31 mouse cellular contexts compared by ENCODE assay signal in genomic region chr8:57923130-57923529, GRCm38 (mm10).
DNase-seq lines count a peak whose midpoint lies in the region; ATAC-seq and TF ChIP-seq lines count a peak whose summit lies in the region.
"Had no signal": no experiment of that assay in that cellular context is flagged by ENCODE, and none has a peak within 500 bp of the region (broad histone marks: within the 10 kb centered on the region; RNA-seq: fewer than 3 reads in every experiment).

No protein-coding gene starts in this region.

- no peak overlapping the region for H3K9ac ChIP-seq in forebrain, embryonic 13.5 days
- no peak overlapping the region for H3K9ac ChIP-seq in forebrain, embryonic 11.5 days (ENCODE audit: low read length)
- H3K9ac ChIP-seq in midbrain, embryonic 12.5 days (replicated peaks) = no peak overlapping the region
- H3K9ac ChIP-seq in midbrain, embryonic 14.5 days (replicated peaks; ENCODE audit: low read length) = no peak overlapping the region
- H3K9ac ChIP-seq in forebrain, embryonic 15.5 days (replicated peaks) = no peak overlapping the region
- H3K9ac ChIP-seq: liver, embryonic 12.5 days; liver, postnatal 0 days had no signal

- peaks cover 25% of the 10 kb centered on the region for H3K4me1 ChIP-seq in forebrain, embryonic 13.5 days
- 0 out of 2 replicates have a peak, but pooled peaks cover 4% of the 10 kb centered on the region for H3K4me1 ChIP-seq in forebrain, embryonic 11.5 days (replicated peaks; ENCODE audit: control insufficient read depth, insufficient read depth, low read length)
- peaks cover 20% of the 10 kb centered on the region for H3K4me1 ChIP-seq in midbrain, embryonic 12.5 days
- peaks cover 48% of the 10 kb centered on the region for H3K4me1 ChIP-seq in midbrain, embryonic 14.5 days (ENCODE audit: control insufficient read depth, insufficient read depth, low read length)
- H3K4me1 ChIP-seq in forebrain, embryonic 15.5 days = peaks cover 21% of the 10 kb centered on the region
- H3K4me1 ChIP-seq: liver, embryonic 12.5 days; megakaryocyte, embryonic 14.5 days had no signal

- TF ChIP-seq CTCF in brain, embryonic 14.5 days (IDR thresholded peaks at IDR 0.05; ENCODE audit: borderline replicate concordance, extremely low read depth, insufficient read depth, insufficient read length) = no peak

- no peak for TF ChIP-seq POLR2A in brain, embryonic 14.5 days (IDR thresholded peaks at IDR 0.05; ENCODE audit: borderline replicate concordance, extremely low read depth, insufficient read depth, insufficient read length, poor library complexity, severe bottlenecking)

- DNase-seq in forebrain, embryonic 11.5 days (ENCODE audit: low spot score) = no peak
- DNase-seq in midbrain, embryonic 14.5 days = no peak
- peak; percentile 49 for DNase-seq in brain, embryonic 14.5 days (ENCODE audit: low read depth)
- no peak for DNase-seq in cerebellum, adult 11-12 months
- DNase-seq: adrenal gland, postnatal 14 days; cerebellum, adult 18-20 months; cerebellum, postnatal 10 days; gastrocnemius, adult 2 months; gastrocnemius, postnatal 36 days; heart, adult 18-20 months; heart, postnatal 36 days; kidney, adult 8-10 months; kidney, postnatal 10 days; layer of hippocampus, postnatal 36 days; left cerebral cortex, postnatal 4 days; liver, postnatal 0 days; lung, postnatal 4 days; right cerebral cortex, adult 18-20 months; right cerebral cortex, postnatal 4 days; thymus, adult 18-20 months; thymus, postnatal 25 days had no signal

- no peaks in the 10 kb centered on the region for H3K9me3 ChIP-seq in forebrain, embryonic 13.5 days (replicated peaks)
- no peaks in the 10 kb centered on the region for H3K9me3 ChIP-seq in forebrain, embryonic 11.5 days (ENCODE audit: control insufficient read depth, low read length)
- no peaks in the 10 kb centered on the region for H3K9me3 ChIP-seq in midbrain, embryonic 12.5 days
- no peaks in the 10 kb centered on the region for H3K9me3 ChIP-seq in midbrain, embryonic 14.5 days (ENCODE audit: control insufficient read depth, low read length)
- no peaks in the 10 kb centered on the region for H3K9me3 ChIP-seq in forebrain, embryonic 15.5 days
- H3K9me3 ChIP-seq: liver, embryonic 12.5 days; megakaryocyte, embryonic 14.5 days had no signal

- WGBS in forebrain, embryonic 13.5 days = 52% methylated on average over 6 of the region's 6 CpGs
- 71% methylated on average over 6 of the region's 6 CpGs for WGBS in forebrain, embryonic 11.5 days
- WGBS in midbrain, embryonic 12.5 days = 35% methylated on average over 6 of the region's 6 CpGs
- 22% methylated on average over 6 of the region's 6 CpGs for WGBS in midbrain, embryonic 14.5 days
- WGBS in forebrain, embryonic 15.5 days = 50% methylated on average over 6 of the region's 6 CpGs

- no peak overlapping the region for H3K4me3 ChIP-seq in forebrain, embryonic 13.5 days
- H3K4me3 ChIP-seq in forebrain, embryonic 11.5 days (ENCODE audit: low read depth, low read length) = no peak overlapping the region
- no peak overlapping the region for H3K4me3 ChIP-seq in midbrain, embryonic 12.5 days
- no peak overlapping the region for H3K4me3 ChIP-seq in midbrain, embryonic 14.5 days (replicated peaks; ENCODE audit: low read depth, low read length)
- H3K4me3 ChIP-seq in forebrain, embryonic 15.5 days = no peak overlapping the region
- H3K4me3 ChIP-seq: gastrocnemius, adult 2 months; liver, embryonic 12.5 days; megakaryocyte, embryonic 14.5 days had no signal

- H3K36me3 ChIP-seq in forebrain, embryonic 13.5 days (ENCODE audit: poor library complexity, severe bottlenecking) = no peaks in the 10 kb centered on the region
- H3K36me3 ChIP-seq in forebrain, embryonic 11.5 days (ENCODE audit: control insufficient read depth, insufficient read depth, low read length) = no peaks in the 10 kb centered on the region
- no peaks in the 10 kb centered on the region for H3K36me3 ChIP-seq in midbrain, embryonic 12.5 days
- no peaks in the 10 kb centered on the region for H3K36me3 ChIP-seq in midbrain, embryonic 14.5 days (ENCODE audit: control insufficient read depth, insufficient read depth, low read length)
- no peaks in the 10 kb centered on the region for H3K36me3 ChIP-seq in forebrain, embryonic 15.5 days
- H3K36me3 ChIP-seq: liver, embryonic 12.5 days had no signal

- ATAC-seq in forebrain, embryonic 13.5 days = no peak
- ATAC-seq in forebrain, embryonic 11.5 days (replicated peaks; ENCODE audit: low FRiP score) = no peak
- no peak for ATAC-seq in midbrain, embryonic 12.5 days (ENCODE audit: low FRiP score, low read depth)
- no peak for ATAC-seq in midbrain, embryonic 14.5 days (ENCODE audit: low FRiP score, low TSS enrichment)
- ATAC-seq in forebrain, embryonic 15.5 days (replicated peaks) = no peak
- ATAC-seq: CD4-positive, CD25-positive, alpha-beta regulatory T cell, adult 4 months; intestine, embryonic 16.5 days; liver, embryonic 12.5 days; liver, postnatal 0 days; lung, postnatal 0 days had no signal

- H3K4me2 ChIP-seq in forebrain, embryonic 13.5 days = no peak overlapping the region
- no peak overlapping the region for H3K4me2 ChIP-seq in forebrain, embryonic 11.5 days (ENCODE audit: low read depth, low read length, severe bottlenecking)
- H3K4me2 ChIP-seq in midbrain, embryonic 12.5 days (replicated peaks) = no peak overlapping the region
- no peak overlapping the region for H3K4me2 ChIP-seq in midbrain, embryonic 14.5 days (ENCODE audit: low read length)
- H3K4me2 ChIP-seq in forebrain, embryonic 15.5 days (replicated peaks) = no peak overlapping the region
- H3K4me2 ChIP-seq: heart, embryonic 11.5 days; liver, embryonic 12.5 days had no signal

- H3K27ac ChIP-seq in forebrain, embryonic 13.5 days = 0 out of 2 replicates have a peak overlapping the region, but pooled peaks have one; percentile 60
- no peak overlapping the region for H3K27ac ChIP-seq in forebrain, embryonic 11.5 days (ENCODE audit: low read depth, low read length)
- H3K27ac ChIP-seq in midbrain, embryonic 12.5 days (replicated peaks) = peak overlapping the region; percentile 32; the same call in 1 of the 2 replicates
- no peak overlapping the region for H3K27ac ChIP-seq in midbrain, embryonic 14.5 days (replicated peaks; ENCODE audit: low read depth, low read length)
- peak overlapping the region; percentile 77 for H3K27ac ChIP-seq in forebrain, embryonic 15.5 days (replicated peaks)
- H3K27ac ChIP-seq: gastrocnemius, adult 2 months; liver, embryonic 12.5 days; stomach, postnatal 0 days had no signal

- H3K27me3 ChIP-seq in forebrain, embryonic 13.5 days = no peaks in the 10 kb centered on the region
- no peaks in the 10 kb centered on the region for H3K27me3 ChIP-seq in forebrain, embryonic 11.5 days (ENCODE audit: control insufficient read depth, insufficient read depth, low read length)
- H3K27me3 ChIP-seq in midbrain, embryonic 12.5 days = peaks cover 12% of the 10 kb centered on the region
- no peaks in the 10 kb centered on the region; the same call in 1 of the 2 replicates for H3K27me3 ChIP-seq in midbrain, embryonic 14.5 days (ENCODE audit: control insufficient read depth, insufficient read depth, low read length)
- no peaks in the 10 kb centered on the region for H3K27me3 ChIP-seq in forebrain, embryonic 15.5 days
- H3K27me3 ChIP-seq: liver, embryonic 12.5 days; megakaryocyte, embryonic 14.5 days had no signal

Comparison
In these comparisons a context has a peak if more than half of its experiments do, and no peak if none do; other contexts are left out.
1. H3K27ac ChIP-seq: peak in forebrain, embryonic 13.5 days (single experiment), midbrain, embryonic 12.5 days (single experiment) and forebrain, embryonic 15.5 days (single experiment); none in forebrain, embryonic 11.5 days (single experiment) and midbrain, embryonic 14.5 days (single experiment).